ENCODE assay signal across 8 mouse cellular contexts in the genomic region with DNA sequence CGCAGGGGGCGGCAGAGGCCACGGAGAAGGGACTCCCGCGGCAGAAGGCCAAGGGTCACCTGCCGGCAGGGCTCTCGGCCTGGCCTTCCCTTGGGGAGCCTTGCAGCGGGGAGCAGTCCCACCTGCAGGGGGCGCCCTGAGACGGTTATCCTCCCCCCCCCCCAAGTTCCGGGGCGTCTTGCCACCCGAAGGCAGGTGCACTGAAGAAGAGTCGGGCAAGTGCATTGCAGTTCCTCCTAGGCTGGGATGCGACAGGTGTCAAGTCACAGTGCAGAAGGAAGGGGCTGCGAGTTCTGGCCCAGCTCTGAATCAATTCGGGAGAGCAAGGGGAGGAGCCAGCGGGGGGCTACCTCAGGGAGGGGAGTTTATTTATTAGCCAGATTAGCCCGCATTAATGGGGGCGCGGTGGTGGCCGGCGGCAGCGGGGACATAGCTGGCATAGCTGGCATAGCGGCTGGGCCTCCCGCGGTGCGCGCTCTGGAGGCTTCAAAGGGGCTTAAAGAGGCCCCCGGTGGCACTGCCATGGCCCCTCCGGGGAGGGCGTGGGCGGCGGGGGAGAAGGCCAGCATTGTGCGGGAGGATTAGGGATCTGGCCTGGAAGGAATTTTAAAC.
A peak's percentile ranks its signal among the peaks of the same experiment; 100 is the strongest.
DNase-seq lines count a peak whose midpoint lies in the region; ATAC-seq and TF ChIP-seq lines count a peak whose summit lies in the region.

No protein-coding gene starts in this region.

- TF ChIP-seq EP300 in lung, postnatal 0 days (IDR thresholded peaks at IDR 0.05), result no peak

- intact Hi-C loops in left cerebral cortex, postnatal 14 days (cut with DNase I), result loop anchor here (5.0 kb wide), 2 partner anchors 58 to 227 kb away; a partner anchor contains a TSS

- H3K9ac ChIP-seq in forebrain, embryonic 11.5 days (ENCODE audit: low read length), result no peak overlapping the region
- H3K9ac ChIP-seq in lung, postnatal 0 days (replicated peaks; ENCODE audit: low read depth), result no peak overlapping the region

- no peak overlapping the region for H3K27ac ChIP-seq in forebrain, embryonic 11.5 days (ENCODE audit: low read depth, low read length)
- H3K27ac ChIP-seq in lung, postnatal 0 days (ENCODE audit: low read length), result no peak overlapping the region

- peak; percentile 60 for TF ChIP-seq CTCF in lung, postnatal 0 days (IDR thresholded peaks at IDR 0.05)

- peaks cover 13% of the 10 kb centered on the region for H3K4me1 ChIP-seq in forebrain, embryonic 11.5 days (replicated peaks; ENCODE audit: control insufficient read depth, insufficient read depth, low read length)
- no peaks in the 10 kb centered on the region for H3K4me1 ChIP-seq in lung, postnatal 0 days (ENCODE audit: insufficient read depth, low read depth, low read length)

- peak; percentile 44 for DNase-seq in CD4-positive, CD25-positive, alpha-beta regulatory T cell, adult 2 months (ENCODE audit: low read depth, low spot score)
- DNase-seq in A20 (ENCODE audit: low read depth, low spot score), result peak; percentile 67
- peak; percentile 83 for DNase-seq in forebrain, embryonic 11.5 days (ENCODE audit: low spot score)
- peak; percentile 62 for DNase-seq in kidney, adult 18-20 months
- no peak for DNase-seq in lung, postnatal 0 days (ENCODE audit: low spot score)
- peak; percentile 32 for DNase-seq in testis, postnatal 14 days (ENCODE audit: low spot score)
- DNase-seq in left cerebral cortex, postnatal 14 days (ENCODE audit: low spot score in 2 of 2), result no peak

- peak overlapping the region; percentile 37 for H3K4me2 ChIP-seq in forebrain, embryonic 11.5 days (ENCODE audit: low read depth, low read length, severe bottlenecking)
- no peak overlapping the region for H3K4me2 ChIP-seq in lung, postnatal 0 days (replicated peaks; ENCODE audit: low read depth, low read length)

- peak overlapping the region; percentile 10; the same call in 1 of the 2 replicates for H3K4me3 ChIP-seq in forebrain, embryonic 11.5 days (ENCODE audit: low read depth, low read length)
- no peak overlapping the region for H3K4me3 ChIP-seq in lung, postnatal 0 days (ENCODE audit: low read depth, low read length)

- H3K27me3 ChIP-seq in forebrain, embryonic 11.5 days (ENCODE audit: control insufficient read depth, insufficient read depth, low read length), result no peaks in the 10 kb centered on the region; the same call in none of the 2 replicates
- 0 out of 2 replicates have a peak, but pooled peaks cover 5% of the 10 kb centered on the region for H3K27me3 ChIP-seq in lung, postnatal 0 days (replicated peaks; ENCODE audit: insufficient read depth, low read length)

- H3K9me3 ChIP-seq in forebrain, embryonic 11.5 days (ENCODE audit: control insufficient read depth, low read length), result no peaks in the 10 kb centered on the region
- no peaks in the 10 kb centered on the region for H3K9me3 ChIP-seq in lung, postnatal 0 days (ENCODE audit: low read length)

- WGBS in forebrain, embryonic 11.5 days, result under 1% methylated on average over 33 of the region's 35 CpGs
- 13% methylated on average over 27 of the region's 35 CpGs for WGBS in lung, postnatal 0 days

- no peak for ATAC-seq in CD4-positive, CD25-positive, alpha-beta regulatory T cell, adult 4 months
- ATAC-seq in forebrain, embryonic 11.5 days (replicated peaks; ENCODE audit: low FRiP score), result peak; percentile 76
- no peak; the same call in 1 of the 2 replicates for ATAC-seq in lung, postnatal 0 days

- no peaks in the 10 kb centered on the region for H3K36me3 ChIP-seq in forebrain, embryonic 11.5 days (ENCODE audit: control insufficient read depth, insufficient read depth, low read length)
- no peaks in the 10 kb centered on the region for H3K36me3 ChIP-seq in lung, postnatal 0 days (ENCODE audit: insufficient read depth, low read length)

Comparison
In these comparisons a context has a peak if more than half of its experiments do, and no peak if none do; other contexts are left out.
1. DNase-seq: peak in CD4-positive, CD25-positive, alpha-beta regulatory T cell, adult 2 months (single experiment), A20 (single experiment), forebrain, embryonic 11.5 days (single experiment), kidney, adult 18-20 months (single experiment) and testis, postnatal 14 days (single experiment); none in lung, postnatal 0 days (single experiment) and left cerebral cortex, postnatal 14 days (0 of 2).